Mouse (Mus musculus): ENCODE measurements around the gene Dync2li1. TPM values are rescaled to one million over a fixed set of nuclear protein-coding genes. Genes with fewer than 3 reads are reported as not detected.

The Dync2li1 gene
- polyA plus RNA-seq, 1 experiment, result 6.1 TPM

GRCm38 (mm10) chr17:84656205-84656604 lies 29.9 kb downstream of the Dync2li1 start:
- TF ChIP-seq CTCF (IDR thresholded peaks at IDR 0.05; ENCODE audit: low read depth, low read length) (no peak), POLR2A (IDR thresholded peaks at IDR 0.05; ENCODE audit: borderline replicate concordance, low read depth, low read length) (no peak)
- no peak overlapping the region for H3K27ac ChIP-seq (ENCODE audit: insufficient read depth, low read depth, low read length)
- no peaks in the 10 kb centered on the region for H3K4me1 ChIP-seq (ENCODE audit: control insufficient read depth, insufficient read depth, low read length)
- no peak overlapping the region for H3K4me3 ChIP-seq (ENCODE audit: insufficient read depth, low read length)

- H3K4me3 ChIP-seq (ENCODE audit: insufficient read depth, low read length), result no peak overlapping the region
- H3K4me1 ChIP-seq (ENCODE audit: control insufficient read depth, insufficient read depth, low read length), result no peaks in the 10 kb centered on the region
- no peak overlapping the region for H3K27ac ChIP-seq (ENCODE audit: insufficient read depth, low read depth, low read length)
- TF ChIP-seq CTCF (IDR thresholded peaks at IDR 0.05; ENCODE audit: low read depth, low read length) (no peak), POLR2A (IDR thresholded peaks at IDR 0.05; ENCODE audit: borderline replicate concordance, low read depth, low read length) (no peak)
These were observed 30.5 kb downstream of the Dync2li1 start for GRCm38 (mm10) chr17:84656653-84657421.

GRCm38 (mm10) chr17:84657422-84657732 lies 31.1 kb downstream of the Dync2li1 start:
- Histone ChIP-seq H3K4me3 (ENCODE audit: insufficient read depth, low read length) (no peak overlapping the region), H3K4me1 (ENCODE audit: control insufficient read depth, insufficient read depth, low read length) (no peaks in the 10 kb centered on the region), H3K27ac (ENCODE audit: insufficient read depth, low read depth, low read length) (no peak overlapping the region)
- TF ChIP-seq CTCF (IDR thresholded peaks at IDR 0.05; ENCODE audit: low read depth, low read length) (no peak), POLR2A (IDR thresholded peaks at IDR 0.05; ENCODE audit: borderline replicate concordance, low read depth, low read length) (no peak)

- H3K4me1 ChIP-seq (ENCODE audit: control insufficient read depth, insufficient read depth, low read length), result no peaks in the 10 kb centered on the region
- H3K4me3 ChIP-seq (ENCODE audit: insufficient read depth, low read length), result no peak overlapping the region
- H3K27ac ChIP-seq (ENCODE audit: insufficient read depth, low read depth, low read length), result no peak overlapping the region
- no peak for TF ChIP-seq CTCF (IDR thresholded peaks at IDR 0.05; ENCODE audit: low read depth, low read length)
These were observed 31.5 kb downstream of the Dync2li1 start for GRCm38 (mm10) chr17:84657782-84658181.

- Histone ChIP-seq H3K27ac (ENCODE audit: insufficient read depth, low read depth, low read length) (no peak overlapping the region), H3K4me1 (ENCODE audit: control insufficient read depth, insufficient read depth, low read length) (no peaks in the 10 kb centered on the region), H3K4me3 (ENCODE audit: insufficient read depth, low read length) (no peak overlapping the region)
- TF ChIP-seq CTCF (IDR thresholded peaks at IDR 0.05; ENCODE audit: low read depth, low read length) (no peak), POLR2A (IDR thresholded peaks at IDR 0.05; ENCODE audit: borderline replicate concordance, low read depth, low read length) (no peak)
These were observed 31.9 kb downstream of the Dync2li1 start for GRCm38 (mm10) chr17:84658195-84658594.

- Histone ChIP-seq H3K27ac (ENCODE audit: insufficient read depth, low read depth, low read length) (no peak overlapping the region), H3K4me3 (ENCODE audit: insufficient read depth, low read length) (no peak overlapping the region), H3K4me1 (ENCODE audit: control insufficient read depth, insufficient read depth, low read length) (no peaks in the 10 kb centered on the region)
- no peak for TF ChIP-seq CTCF (IDR thresholded peaks at IDR 0.05; ENCODE audit: low read depth, low read length)
These were observed 32.7 kb downstream of the Dync2li1 start for GRCm38 (mm10) chr17:84658951-84659350.

- no peak overlapping the region for H3K27ac ChIP-seq (ENCODE audit: insufficient read depth, low read depth, low read length)
- no peak overlapping the region for H3K4me3 ChIP-seq (ENCODE audit: insufficient read depth, low read length)
- TF ChIP-seq POLR2A (IDR thresholded peaks at IDR 0.05; ENCODE audit: borderline replicate concordance, low read depth, low read length), result no peak
- TF ChIP-seq CTCF (IDR thresholded peaks at IDR 0.05; ENCODE audit: low read depth, low read length), result no peak
- H3K4me1 ChIP-seq (ENCODE audit: control insufficient read depth, insufficient read depth, low read length), result no peaks in the 10 kb centered on the region
These were observed 38.8 kb downstream of the Dync2li1 start for GRCm38 (mm10) chr17:84665053-84665452.

- H3K4me3 ChIP-seq (ENCODE audit: insufficient read depth, low read length), result no peak overlapping the region
- no peak for TF ChIP-seq POLR2A (IDR thresholded peaks at IDR 0.05; ENCODE audit: borderline replicate concordance, low read depth, low read length)
- TF ChIP-seq CTCF (IDR thresholded peaks at IDR 0.05; ENCODE audit: low read depth, low read length), result no peak
- H3K4me1 ChIP-seq (ENCODE audit: control insufficient read depth, insufficient read depth, low read length), result no peaks in the 10 kb centered on the region
- no peak overlapping the region for H3K27ac ChIP-seq (ENCODE audit: insufficient read depth, low read depth, low read length)
These were observed 39.4 kb downstream of the Dync2li1 start for GRCm38 (mm10) chr17:84665691-84666090.

- TF ChIP-seq CTCF (IDR thresholded peaks at IDR 0.05; ENCODE audit: low read depth, low read length) (no peak), POLR2A (IDR thresholded peaks at IDR 0.05; ENCODE audit: borderline replicate concordance, low read depth, low read length) (no peak)
- no peak overlapping the region for H3K27ac ChIP-seq (ENCODE audit: insufficient read depth, low read depth, low read length)
- no peaks in the 10 kb centered on the region for H3K4me1 ChIP-seq (ENCODE audit: control insufficient read depth, insufficient read depth, low read length)
- H3K4me3 ChIP-seq (ENCODE audit: insufficient read depth, low read length), result no peak overlapping the region
These were observed 41.6 kb downstream of the Dync2li1 start for GRCm38 (mm10) chr17:84667848-84668247.

- H3K4me3 ChIP-seq (ENCODE audit: insufficient read depth, low read length), result no peak overlapping the region
- TF ChIP-seq CTCF (IDR thresholded peaks at IDR 0.05; ENCODE audit: low read depth, low read length) (no peak), POLR2A (IDR thresholded peaks at IDR 0.05; ENCODE audit: borderline replicate concordance, low read depth, low read length) (no peak)
- no peak overlapping the region for H3K27ac ChIP-seq (ENCODE audit: insufficient read depth, low read depth, low read length)
- H3K4me1 ChIP-seq (ENCODE audit: control insufficient read depth, insufficient read depth, low read length), result no peaks in the 10 kb centered on the region; the same call in 1 of the 2 replicates
These were observed 46.4 kb downstream of the Dync2li1 start for GRCm38 (mm10) chr17:84672376-84673369.

All from bone marrow macrophage, adult 2 months (primary cell).